Mouse (Mus musculus) c-Kit-positive CD71-positive TER-119-positive erythroid progenitor cells, embryonic 14.5 days (primary cell): ENCODE measurements around the gene Abcc8.
"Not testable (repeated sequence)": the region's sequence is repeated elsewhere in the genome, so short reads cannot be mapped to it uniquely, and the experiment has no call there.

Experiments used
- DNase-seq: peaks from one replicate; pipeline ENCODE4 v3.0.0-alpha.2; 2013; ENCODE audit warnings: low spot score

Abcc8 gene

GRCm38 (mm10) chr7:46179431-46180275 lies at the start of gene Abcc8:
Gene Abcc8, minus strand, starts transcription at chr7:46180033.
- no peak for DNase-seq

GRCm38 (mm10) chr7:46226936-46227335 lies 47.1 kb upstream of the Abcc8 start:
- no peak for DNase-seq

DNA sequence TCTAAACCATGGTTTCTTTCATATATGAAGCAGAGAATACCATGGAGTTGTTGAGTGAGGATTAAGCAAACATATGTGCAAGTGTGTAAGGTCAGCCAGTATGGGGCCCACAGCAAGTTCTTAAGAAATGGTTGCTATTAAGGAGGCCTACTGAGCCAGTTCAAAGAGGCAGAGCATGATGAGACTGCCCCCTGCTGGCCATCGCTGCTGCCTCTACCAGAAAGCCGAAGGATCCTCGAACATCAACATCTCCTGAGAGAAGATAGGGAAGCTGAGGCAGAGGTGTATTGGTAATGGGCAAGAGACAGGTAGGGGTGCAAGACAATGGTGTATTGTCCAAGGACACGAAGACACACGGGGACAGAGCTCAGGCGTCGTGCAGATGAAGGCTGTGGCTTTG lies 46.4 kb upstream of the Abcc8 start:
- peak; percentile 27 for DNase-seq

DNA sequence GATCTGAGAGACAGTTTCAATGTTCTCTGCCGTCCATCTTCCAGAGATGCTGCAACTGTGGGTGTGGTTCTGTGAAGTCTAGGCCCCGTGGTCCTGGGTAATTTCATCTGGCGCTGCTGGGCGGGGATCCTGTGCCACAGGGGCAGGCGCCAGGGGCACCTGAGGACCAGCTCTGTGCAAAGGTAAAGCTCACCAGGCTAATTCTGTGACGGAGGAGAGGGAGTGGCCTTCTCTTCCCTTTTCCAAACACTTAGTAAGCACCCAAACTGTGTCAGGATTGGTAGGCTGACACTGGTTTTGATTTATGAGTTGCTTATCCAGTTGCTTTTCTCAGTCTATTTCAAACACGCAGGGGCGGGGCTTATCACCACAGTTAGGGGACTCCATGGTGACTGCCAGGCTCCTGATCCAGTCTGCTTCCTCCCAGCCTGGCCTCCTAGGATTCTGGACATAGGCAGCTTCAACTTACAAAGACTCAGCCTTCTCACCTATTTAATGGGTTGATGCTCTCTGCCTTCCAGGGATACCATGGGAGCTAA lies 40.8 kb upstream of the Abcc8 start:
- no peak for DNase-seq

DNA sequence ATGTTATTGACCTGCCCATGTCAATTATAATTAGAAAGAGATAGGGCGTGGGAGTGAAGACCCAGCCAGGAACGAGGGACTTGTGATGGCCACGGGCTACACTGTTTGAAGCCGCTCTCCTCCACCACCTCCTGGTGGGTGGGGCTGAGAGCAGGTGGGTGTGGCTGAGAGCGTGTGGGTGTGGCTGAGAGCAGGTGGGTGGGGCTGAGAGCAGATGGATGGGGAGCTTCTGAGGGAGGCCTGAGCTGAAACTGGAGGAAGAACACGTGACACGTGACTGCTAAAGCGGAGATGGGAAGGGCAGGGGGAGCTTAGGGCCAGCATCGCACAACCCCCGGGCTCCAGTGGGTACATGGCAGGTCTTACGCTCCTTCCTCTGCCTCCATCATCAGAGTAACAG lies 38.6 kb upstream of the Abcc8 start:
- DNase-seq: peak; percentile 33

DNA sequence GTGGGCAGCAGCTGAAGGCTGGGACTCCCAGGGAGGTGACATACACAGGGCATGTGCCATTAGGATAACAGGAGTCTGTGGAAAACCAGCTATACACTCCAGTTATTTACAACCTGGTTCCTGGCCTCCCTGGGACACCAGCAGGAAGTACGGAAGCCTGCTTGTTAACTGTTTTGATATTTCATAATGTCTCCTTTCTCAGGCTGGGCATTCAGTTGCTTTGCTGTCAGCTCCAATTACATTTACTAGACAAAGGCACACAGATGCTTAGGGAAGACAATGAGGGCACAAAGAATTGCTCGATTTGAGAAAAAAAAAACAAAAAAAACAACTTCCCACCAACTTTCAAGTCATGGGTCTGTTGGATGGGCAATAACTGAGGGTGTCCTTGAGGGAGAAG lies 36.6 kb upstream of the Abcc8 start:
- no peak for DNase-seq

DNA sequence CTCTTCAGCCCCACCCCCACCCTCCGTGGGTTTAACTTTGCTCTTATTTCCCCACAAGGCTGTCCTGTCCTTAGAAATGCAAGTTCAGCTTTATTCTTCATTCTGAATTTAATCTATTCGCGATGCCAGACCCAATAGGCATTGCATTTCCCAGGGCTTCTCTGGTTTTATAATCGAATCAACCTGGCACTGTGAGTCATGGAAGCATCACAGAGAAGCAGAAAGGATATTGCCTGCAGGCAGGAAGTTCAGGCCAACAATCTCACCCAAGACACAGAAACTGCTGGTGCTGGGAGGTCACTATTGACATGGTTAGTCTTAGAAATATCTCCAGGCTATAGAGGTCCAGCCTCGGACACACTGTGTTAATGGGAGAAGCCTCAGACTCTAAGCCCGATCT lies 30.4 kb upstream of the Abcc8 start:
- no peak for DNase-seq

GRCm38 (mm10) chr7:46208131-46208530 lies 28.3 kb upstream of the Abcc8 start:
- DNase-seq: no peak

GRCm38 (mm10) chr7:46204775-46205174 lies 24.9 kb upstream of the Abcc8 start:
- DNase-seq: no peak

GRCm38 (mm10) chr7:46204046-46204471 lies 24.2 kb upstream of the Abcc8 start:
- no peak for DNase-seq

DNA sequence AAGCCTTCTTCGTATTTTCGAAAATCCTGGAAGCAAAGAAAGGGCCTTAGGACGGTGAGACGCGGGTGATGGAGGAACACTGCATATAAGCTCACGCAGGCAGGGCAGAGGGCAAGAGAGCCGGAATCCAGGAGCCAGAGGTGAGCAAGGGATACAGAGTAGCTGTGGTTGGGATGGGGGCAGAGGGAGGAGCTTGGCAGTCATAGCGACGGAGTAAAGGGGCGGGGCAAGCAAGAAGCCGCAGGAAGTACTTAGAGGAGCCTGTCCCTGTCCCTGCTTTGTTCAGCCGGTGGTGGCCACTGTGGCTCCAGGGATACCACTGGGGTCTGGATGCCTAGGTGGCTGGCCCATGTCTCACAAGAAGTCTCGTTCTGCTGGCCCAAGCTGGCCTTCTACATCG lies 21.8 kb upstream of the Abcc8 start:
- DNase-seq: no peak

DNA sequence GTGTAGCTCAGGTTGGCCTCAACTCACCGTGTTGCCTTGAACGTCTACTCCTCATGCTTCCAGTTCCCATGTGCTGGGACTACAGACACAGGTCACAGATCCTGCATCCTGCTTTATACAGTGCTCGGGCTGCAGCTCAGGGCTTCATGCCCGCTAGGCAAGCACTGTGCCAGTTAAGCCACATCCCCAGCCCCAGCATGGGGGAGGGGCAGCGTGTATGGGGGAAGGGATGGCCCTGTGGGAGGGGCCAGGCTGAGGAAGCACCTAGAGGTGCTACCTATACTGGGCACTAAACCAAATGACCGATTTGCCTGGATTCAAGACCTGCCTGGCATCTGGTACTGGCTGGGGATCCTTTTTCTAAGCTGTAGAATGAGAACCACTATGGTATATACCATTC lies 20.2 kb upstream of the Abcc8 start:
- DNase-seq: no peak

GRCm38 (mm10) chr7:46195356-46195755 lies 15.5 kb upstream of the Abcc8 start:
- DNase-seq: no peak

DNA sequence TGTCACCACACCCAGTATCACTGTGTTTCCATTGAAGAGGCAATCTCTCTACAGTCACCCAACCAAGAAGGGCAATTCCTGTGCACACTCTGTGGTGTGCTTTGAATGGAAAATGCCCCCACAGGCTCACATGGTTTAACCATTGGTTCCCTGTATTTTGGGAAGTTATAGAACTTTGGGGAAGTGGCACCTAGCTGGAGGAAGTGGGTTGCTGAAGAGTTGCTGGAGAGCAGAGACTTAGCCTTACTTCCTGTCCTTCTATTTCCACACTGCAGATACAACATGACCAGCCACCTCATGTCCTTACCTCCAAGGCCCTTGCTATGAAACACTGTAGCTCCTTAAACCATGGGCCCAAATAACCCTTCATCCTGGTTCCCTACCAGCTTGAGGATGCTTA lies 4.4 kb upstream of the Abcc8 start:
- no peak for DNase-seq

- DNase-seq: peak; percentile 27
These were observed 1.8 kb upstream of the Abcc8 start for GRCm38 (mm10) chr7:46181590-46181989.

DNA sequence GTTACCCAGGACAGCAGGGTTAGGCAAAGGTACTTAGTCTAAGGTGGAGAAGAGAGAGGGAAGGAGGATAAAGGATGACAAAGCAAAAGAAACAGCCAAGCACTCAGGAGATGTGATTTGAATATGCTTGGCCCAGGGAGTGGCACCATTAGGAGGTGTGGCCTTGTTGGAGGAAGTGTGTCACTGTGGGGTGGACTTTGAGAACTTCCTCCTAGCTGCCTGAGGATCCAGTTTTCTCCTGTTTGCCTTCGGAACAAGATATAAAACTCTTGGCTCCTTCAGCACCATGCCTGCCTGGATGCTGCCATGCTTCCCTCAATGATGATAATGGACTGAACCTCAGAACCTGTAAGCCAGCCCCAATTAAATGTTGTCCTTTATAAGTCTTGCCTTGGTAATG lies 10.9 kb downstream of the Abcc8 start:
- not testable (repeated sequence) for DNase-seq

DNA sequence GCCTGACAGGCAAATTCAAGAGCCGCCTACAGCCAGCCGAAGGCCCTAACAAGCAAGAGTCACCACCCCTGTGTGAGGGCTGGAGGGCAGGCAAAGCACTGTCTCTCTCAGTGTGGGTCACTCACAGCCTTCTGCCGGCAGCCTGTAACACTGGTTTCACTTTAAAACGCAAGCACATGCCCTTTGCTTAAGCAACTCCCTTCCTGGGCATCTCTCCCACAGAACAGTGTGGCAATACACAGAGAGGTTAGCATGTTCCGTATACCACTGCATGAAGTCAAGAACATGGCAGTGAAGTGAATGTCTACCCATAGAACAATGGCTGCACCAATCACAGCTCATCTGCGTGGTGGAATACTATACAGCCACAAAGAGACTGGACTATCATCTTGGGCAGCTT lies 11.4 kb downstream of the Abcc8 start:
- no peak for DNase-seq

- DNase-seq: no peak
These were observed 11.9 kb downstream of the Abcc8 start for GRCm38 (mm10) chr7:46167901-46168300.

GRCm38 (mm10) chr7:46165876-46166275 lies 14.0 kb downstream of the Abcc8 start:
- DNase-seq: no peak

GRCm38 (mm10) chr7:46162731-46163130 lies 17.1 kb downstream of the Abcc8 start:
- DNase-seq: no peak

DNA sequence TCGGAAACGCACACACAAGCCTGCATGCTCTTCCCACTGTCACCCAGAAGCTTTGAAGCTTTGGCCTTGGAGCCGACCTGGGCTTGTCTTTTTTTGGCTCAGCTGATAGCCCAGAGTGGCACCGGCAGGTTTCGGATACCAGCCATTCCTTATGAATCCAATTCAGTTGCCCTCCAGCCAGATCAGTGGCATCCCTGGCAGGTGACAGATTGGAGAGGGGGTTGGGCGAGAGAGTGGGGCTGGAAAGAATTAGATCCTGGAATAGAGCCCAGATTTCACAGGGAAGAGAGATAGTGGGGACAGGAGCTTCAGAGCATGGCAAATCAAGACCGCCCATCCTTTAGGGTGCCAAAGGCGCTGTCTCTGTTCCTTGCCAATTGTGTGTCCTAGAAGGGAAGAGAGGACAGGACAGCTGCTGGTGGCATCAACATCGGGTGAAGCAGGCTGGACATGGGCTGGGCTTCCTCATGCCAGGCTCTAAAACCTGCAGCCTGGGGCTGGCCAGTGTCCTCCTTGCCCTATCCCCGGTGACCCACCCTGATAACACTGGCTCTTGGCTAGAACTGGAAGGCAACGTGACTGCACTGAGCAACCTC lies 17.6 kb downstream of the Abcc8 start:
- no peak for DNase-seq

- DNase-seq: no peak
These were observed 18.2 kb downstream of the Abcc8 start for GRCm38 (mm10) chr7:46161615-46162014.

- no peak for DNase-seq
These were observed 22.1 kb downstream of the Abcc8 start for GRCm38 (mm10) chr7:46157746-46158145.
